Mouse (Mus musculus): ENCODE data around the gene Mecom.

DNA sequence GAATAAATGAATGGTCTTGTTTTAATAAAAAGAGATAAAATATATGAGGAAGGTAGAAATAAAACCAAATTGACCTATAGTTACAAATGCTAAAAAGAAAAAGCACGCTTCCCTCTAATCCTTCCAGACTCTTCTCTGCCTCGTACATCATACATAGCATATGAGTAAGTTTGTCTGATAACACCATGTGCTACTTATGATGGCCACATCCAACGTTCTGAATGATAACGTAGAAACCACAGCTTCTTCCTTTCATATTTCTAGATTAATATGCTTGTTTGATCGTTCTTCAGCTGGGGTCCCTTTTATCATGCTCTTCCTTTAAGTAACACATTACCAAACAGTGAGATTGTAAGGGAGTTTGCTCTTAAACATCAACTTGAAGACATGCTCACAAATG, 310.3 kb downstream of the Mecom start:
- TF ChIP-seq FLI1 (IDR thresholded peaks at IDR 0.05; ENCODE audit: low read length) (no peak), GATA1 (IDR thresholded peaks at IDR 0.05; ENCODE audit: borderline replicate concordance, low read length) (no peak)
